Mouse (Mus musculus) liver, postnatal 0 days (tissue): Measurements from ENCODE around the gene Akap17b. TPM values are rescaled to one million over a fixed set of nuclear protein-coding genes. Genes with fewer than 3 reads are reported as not detected.

Experiments used
- ATAC-seq: fragments of 200-750 bp; cut with Nextera tagmentation; 2 replicates; pipeline ENCODE4 v1.8.0; 2017; ENCODE audit warnings: mild to moderate bottlenecking, moderate library complexity
- DNase-seq: peaks from one replicate; pipeline ENCODE4 v3.0.0-alpha.2; 2016
- H3K27ac ChIP-seq: fragments of 300-500 bp; sonication (generic); 2 replicates; pipeline ENCODE4 v1.5.1; 2014; ENCODE audit warnings: antibody characterized with exemption, moderate library complexity, mild to moderate bottlenecking, low read depth
- H3K27me3 ChIP-seq: fragments of 300-500 bp; sonication (generic); 2 replicates; pipeline ENCODE4 v1.6.1; 2014; ENCODE audit warnings: low read length, control low read depth, mixed read lengths; ENCODE audit not compliant: insufficient read depth
- H3K36me3 ChIP-seq: fragments of 300-500 bp; sonication (generic); replicated peaks from 2 replicates; pipeline ENCODE4 v1.6.1; 2014; ENCODE audit warnings: mild to moderate bottlenecking, control low read depth, low read length, moderate library complexity, mixed read lengths; ENCODE audit not compliant: insufficient read depth
- H3K4me1 ChIP-seq: fragments of 300-500 bp; sonication (generic); 2 replicates; pipeline ENCODE4 v1.6.1; 2014; ENCODE audit warnings: antibody characterized with exemption, mild to moderate bottlenecking, control low read depth; ENCODE audit not compliant: insufficient read depth
- H3K4me2 ChIP-seq: fragments of 300-500 bp; sonication (generic); 2 replicates; pipeline ENCODE4 v1.6.1; 2014; ENCODE audit warnings: low read depth, mild to moderate bottlenecking, low read length, moderate library complexity, mixed read lengths
- H3K4me3 ChIP-seq: fragments of 300-500 bp; sonication (generic); 2 replicates; pipeline ENCODE4 v1.5.1; 2014; ENCODE audit warnings: low read depth, low read length
- H3K9ac ChIP-seq: fragments of 300-500 bp; sonication (generic); replicated peaks from 2 replicates; pipeline ENCODE4 v1.6.1; 2014; ENCODE audit warnings: mild to moderate bottlenecking, moderate library complexity
- H3K9me3 ChIP-seq: fragments of 300-500 bp; sonication (generic); 2 replicates; pipeline ENCODE4 v1.6.1; 2016; ENCODE audit warnings: mild to moderate bottlenecking, control low read depth, low read length, mixed read lengths
- CTCF ChIP-seq: sonication (generic); IDR thresholded peaks from 2 replicates; pipeline ENCODE4 v1.5.1; 2016; ENCODE audit warnings: antibody characterized with exemption, low read depth
- EP300 ChIP-seq: IDR thresholded peaks from 2 replicates; pipeline ENCODE4 v1.6.1; 2016; ENCODE audit warnings: antibody characterized with exemption, low read depth, mild to moderate bottlenecking
- WGBS: fragments of 180-500 bp; shearing (Covaris S2); extraction: QIAGEN DNeasy Blood & Tissue Kit; methylation state at CpG from one replicate; pipeline ENCODE4 v1.1.7; 2014; ENCODE audit not compliant: insufficient replicate concordance; 5-methylcytosine and 5-hydroxymethylcytosine counted together
- polyA plus RNA-seq: library from polyadenylated mRNA; unstranded; fragments of >200 nt; fragmentation: Nextera tagmentation; extraction: Ambion mirVana; gene quantifications from 2 replicates; pipeline ENCODE4 v1.2.1, GENCODE M21; 2015

The Akap17b gene
- polyA plus RNA-seq, 1 experiment from 2014 or later: 0.51 TPM

DNA sequence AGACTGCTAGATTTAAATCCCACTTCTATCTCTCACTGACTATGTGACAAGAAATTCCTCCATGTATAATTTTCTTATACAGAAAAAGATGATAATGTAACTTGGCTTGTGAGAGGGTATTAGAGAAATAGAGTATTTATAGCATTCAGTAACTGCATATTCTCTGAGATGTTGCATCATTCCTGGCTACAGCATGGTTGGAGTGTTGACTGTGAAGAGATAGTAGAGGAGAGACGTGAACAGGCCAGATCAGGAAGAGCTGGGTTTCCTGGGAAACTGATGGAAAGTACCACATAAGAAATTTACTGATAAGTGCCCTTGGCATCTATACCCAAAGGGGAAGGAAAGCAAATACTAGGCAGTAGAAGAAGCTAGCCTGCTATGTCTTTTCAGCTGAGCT is 54.1 kb downstream of the Akap17b start:
- ATAC-seq (peak; percentile 71), DNase-seq (no peak)
- H3K4me1 ChIP-seq: no peaks in the 10 kb centered on the region
- TF ChIP-seq EP300: no peak
- TF ChIP-seq CTCF: no peak
- peak overlapping the region; percentile 81 for H3K27ac ChIP-seq
- H3K9ac ChIP-seq: 0 out of 2 replicates have a peak overlapping the region, but pooled peaks have one; percentile 30
- 46% methylated on average over 1 of the region's 1 CpGs for WGBS
- H3K36me3 ChIP-seq: no peaks in the 10 kb centered on the region
- H3K4me2 ChIP-seq: peak overlapping the region; percentile 35
- H3K4me3 ChIP-seq: no peak overlapping the region
- no peaks in the 10 kb centered on the region for H3K9me3 ChIP-seq
- H3K27me3 ChIP-seq: no peaks in the 10 kb centered on the region

DNA sequence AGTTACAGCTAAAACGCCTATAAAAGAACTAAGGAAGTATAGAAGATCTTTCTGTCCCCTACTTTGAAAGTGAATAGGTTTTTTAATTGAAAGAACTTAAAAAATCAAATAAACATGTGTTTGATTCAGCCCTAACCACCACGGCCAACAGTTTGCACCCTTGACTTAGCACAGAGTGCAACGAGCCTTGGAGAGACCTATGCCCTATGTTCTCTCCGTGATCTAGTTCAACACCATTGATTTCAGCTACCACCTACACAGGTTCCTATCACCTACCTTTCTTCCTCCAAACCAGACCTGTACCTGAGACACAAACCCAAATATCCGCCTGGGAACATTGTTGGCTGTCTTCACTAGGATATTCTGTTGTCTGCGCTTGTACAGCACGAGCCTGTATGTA is 54.9 kb downstream of the Akap17b start:
- Histone ChIP-seq H3K27me3 (no peaks in the 10 kb centered on the region), H3K36me3 (no peaks in the 10 kb centered on the region), H3K9ac (no peak overlapping the region), H3K4me3 (no peak overlapping the region), H3K4me2 (peak overlapping the region; percentile 35; the same call in 1 of the 2 replicates), H3K9me3 (no peaks in the 10 kb centered on the region), H3K4me1 (no peaks in the 10 kb centered on the region), H3K27ac (peak overlapping the region; percentile 81)
- DNase-seq: no peak
- WGBS: 62% methylated on average over 7 of the region's 7 CpGs
- ATAC-seq: peak; percentile 73; the same call in 1 of the 2 replicates
- TF ChIP-seq CTCF (no peak), EP300 (no peak)

DNA sequence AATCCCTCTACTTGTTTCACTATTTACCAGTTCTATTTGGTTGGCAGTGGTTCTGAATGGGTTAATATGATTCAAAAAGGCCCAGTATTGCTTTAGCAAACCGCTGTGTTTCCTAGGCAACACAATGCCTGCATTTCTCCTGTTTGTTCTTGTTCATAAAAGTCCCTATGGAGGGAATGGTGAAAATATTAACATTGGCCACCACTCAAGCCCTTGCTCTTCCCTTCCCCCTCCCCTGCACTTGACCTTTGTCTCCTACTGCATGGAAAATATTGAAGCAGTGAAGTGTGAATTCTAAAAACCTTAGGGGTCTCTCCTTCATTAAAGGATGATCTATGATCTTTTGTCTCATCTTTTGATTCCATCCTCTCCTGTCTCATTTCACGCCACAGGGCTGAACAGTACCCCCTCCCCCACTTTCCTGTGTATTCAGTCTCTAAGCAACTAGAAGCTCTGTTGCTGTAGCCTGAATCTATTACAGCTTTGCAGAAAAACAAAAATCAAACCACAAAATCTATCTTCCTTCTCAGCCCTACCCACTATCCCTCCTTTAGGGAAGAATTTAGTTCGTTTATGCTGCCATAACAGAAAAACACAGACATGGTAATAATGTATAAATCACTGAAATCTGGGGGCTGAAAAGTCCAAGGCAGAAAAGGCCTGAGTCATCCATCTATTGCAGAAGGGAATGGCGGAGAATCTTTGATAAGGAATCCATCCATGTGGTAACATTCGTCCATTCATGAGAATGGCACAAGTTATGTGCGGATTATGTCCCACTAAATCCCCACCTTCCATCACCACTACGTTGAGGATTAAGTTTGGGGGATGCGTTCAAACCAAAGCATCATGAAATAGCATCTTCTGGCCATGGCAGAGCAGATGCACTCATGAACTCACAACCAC is 57.6 kb downstream of the Akap17b start:
- DNase-seq (peak; percentile 20), ATAC-seq (peak; percentile 60)
- Histone ChIP-seq H3K4me2 (no peak overlapping the region), H3K4me1 (no peaks in the 10 kb centered on the region), H3K27ac (peak overlapping the region; percentile 55), H3K27me3 (no peaks in the 10 kb centered on the region), H3K9me3 (no peaks in the 10 kb centered on the region), H3K9ac (no peak overlapping the region), H3K4me3 (no peak overlapping the region), H3K36me3 (no peaks in the 10 kb centered on the region)
- WGBS: 68% methylated on average over 8 of the region's 8 CpGs
- TF ChIP-seq EP300: no peak
- TF ChIP-seq CTCF: no peak

DNA sequence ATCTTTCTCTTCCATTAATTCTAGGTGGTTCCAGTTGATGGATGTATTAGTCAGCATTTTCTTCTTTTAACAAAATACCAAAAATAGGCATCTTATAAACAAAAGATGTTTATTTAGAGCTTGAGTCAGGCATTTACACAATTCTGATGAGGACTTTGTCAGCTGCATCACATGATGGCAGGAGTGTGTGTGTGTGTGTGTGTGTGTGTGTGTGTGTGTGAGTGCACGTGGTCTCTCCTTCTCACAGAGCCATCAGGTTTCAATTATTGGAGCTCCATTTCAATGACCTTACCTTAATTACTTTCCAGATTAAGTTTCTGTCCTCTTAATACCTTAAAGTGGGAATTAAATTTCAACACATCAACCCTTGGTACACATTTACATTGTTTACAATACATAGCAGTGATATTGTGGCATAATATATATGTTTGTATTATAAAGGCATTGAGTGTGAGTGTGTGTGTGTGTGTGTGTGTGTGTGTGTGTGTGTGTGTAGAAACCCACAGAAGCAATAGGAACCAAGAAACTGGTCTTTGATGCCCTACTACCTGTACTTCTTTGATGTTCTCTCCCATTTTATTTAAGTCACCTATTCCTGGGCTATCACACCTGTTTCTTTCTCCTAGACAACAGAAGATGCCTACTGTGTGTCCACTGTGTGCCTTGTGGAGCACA is 58.4 kb downstream of the Akap17b start:
- no peak for DNase-seq
- WGBS: 55% methylated on average over 1 of the region's 1 CpGs
- no peak for ATAC-seq

DNA sequence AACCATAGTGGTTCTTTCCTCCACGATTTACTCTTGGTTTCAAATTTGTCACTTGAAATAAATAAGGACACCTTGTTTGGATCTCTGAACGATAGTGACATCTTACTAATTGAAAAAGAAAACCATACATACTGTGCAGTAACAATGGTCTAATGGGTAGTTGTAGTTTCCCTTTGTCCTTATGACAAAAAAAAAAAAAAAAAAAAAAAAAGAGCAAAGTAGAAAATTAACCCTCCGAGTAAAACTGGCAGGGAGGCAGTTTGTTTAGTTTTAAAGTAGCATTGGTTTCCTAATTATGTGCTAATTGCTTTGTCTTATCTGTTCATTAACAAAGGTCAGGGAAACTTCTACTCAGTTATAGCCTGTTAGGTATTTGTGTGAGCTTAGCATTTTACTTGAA is 83.1 kb downstream of the Akap17b start:
- no peaks in the 10 kb centered on the region for H3K4me1 ChIP-seq
- no peaks in the 10 kb centered on the region for H3K36me3 ChIP-seq
- no peak for DNase-seq
- TF ChIP-seq CTCF (no peak), EP300 (no peak)
- ATAC-seq: no peak
- 24% methylated on average over 3 of the region's 3 CpGs for WGBS
- H3K27ac ChIP-seq: no peak overlapping the region
- H3K27me3 ChIP-seq: no peaks in the 10 kb centered on the region
- H3K4me2 ChIP-seq: peak overlapping the region; percentile 59
- no peaks in the 10 kb centered on the region for H3K9me3 ChIP-seq
- no peak overlapping the region for H3K4me3 ChIP-seq
- H3K9ac ChIP-seq: no peak overlapping the region

More for the DNA sequence above, 58.4 kb downstream of the Akap17b start:
- no peak overlapping the region for H3K4me2 ChIP-seq
- H3K9ac ChIP-seq: no peak overlapping the region
- no peaks in the 10 kb centered on the region for H3K4me1 ChIP-seq
- peak overlapping the region; percentile 4; the same call in 1 of the 2 replicates for H3K27ac ChIP-seq
- no peaks in the 10 kb centered on the region for H3K9me3 ChIP-seq
- H3K4me3 ChIP-seq: no peak overlapping the region
- no peaks in the 10 kb centered on the region for H3K27me3 ChIP-seq
- H3K36me3 ChIP-seq: no peaks in the 10 kb centered on the region
- TF ChIP-seq CTCF (no peak), EP300 (no peak)

DNA sequence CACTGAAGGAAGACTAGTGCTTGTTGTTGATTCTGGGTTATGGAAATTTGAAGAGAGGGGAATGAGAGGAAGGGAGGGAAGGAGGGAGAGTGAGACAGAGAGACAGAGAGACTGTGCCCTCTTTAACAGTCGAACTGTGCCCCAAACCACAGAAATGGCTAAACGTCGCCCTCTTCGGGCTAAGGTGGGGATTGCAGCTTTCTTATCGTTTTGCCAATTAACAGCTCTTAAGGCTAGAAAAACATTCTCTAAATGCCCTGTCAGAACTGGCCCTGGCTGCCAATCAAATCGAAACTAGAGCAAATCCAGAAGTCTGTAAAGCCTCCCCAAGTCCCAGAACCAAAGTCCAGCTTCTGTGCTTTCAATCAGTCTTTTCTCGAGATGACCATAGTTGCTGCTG is 83.5 kb downstream of the Akap17b start:
- ATAC-seq (no peak), DNase-seq (peak; percentile 79)
- WGBS: 15% methylated on average over 7 of the region's 7 CpGs
- Histone ChIP-seq H3K36me3 (no peaks in the 10 kb centered on the region), H3K4me1 (no peaks in the 10 kb centered on the region), H3K9ac (no peak overlapping the region), H3K9me3 (no peaks in the 10 kb centered on the region), H3K27ac (no peak overlapping the region), H3K27me3 (no peaks in the 10 kb centered on the region), H3K4me2 (peak overlapping the region; percentile 59), H3K4me3 (no peak overlapping the region)
- TF ChIP-seq CTCF (peak; percentile 77), EP300 (no peak)
